Mouse (Mus musculus): Measurements from ENCODE around the gene Spaca6.
"Not testable (repeated sequence)": the region's sequence is repeated elsewhere in the genome, so short reads cannot be mapped to it uniquely, and the experiment has no call there.

Gene Spaca6

DNA sequence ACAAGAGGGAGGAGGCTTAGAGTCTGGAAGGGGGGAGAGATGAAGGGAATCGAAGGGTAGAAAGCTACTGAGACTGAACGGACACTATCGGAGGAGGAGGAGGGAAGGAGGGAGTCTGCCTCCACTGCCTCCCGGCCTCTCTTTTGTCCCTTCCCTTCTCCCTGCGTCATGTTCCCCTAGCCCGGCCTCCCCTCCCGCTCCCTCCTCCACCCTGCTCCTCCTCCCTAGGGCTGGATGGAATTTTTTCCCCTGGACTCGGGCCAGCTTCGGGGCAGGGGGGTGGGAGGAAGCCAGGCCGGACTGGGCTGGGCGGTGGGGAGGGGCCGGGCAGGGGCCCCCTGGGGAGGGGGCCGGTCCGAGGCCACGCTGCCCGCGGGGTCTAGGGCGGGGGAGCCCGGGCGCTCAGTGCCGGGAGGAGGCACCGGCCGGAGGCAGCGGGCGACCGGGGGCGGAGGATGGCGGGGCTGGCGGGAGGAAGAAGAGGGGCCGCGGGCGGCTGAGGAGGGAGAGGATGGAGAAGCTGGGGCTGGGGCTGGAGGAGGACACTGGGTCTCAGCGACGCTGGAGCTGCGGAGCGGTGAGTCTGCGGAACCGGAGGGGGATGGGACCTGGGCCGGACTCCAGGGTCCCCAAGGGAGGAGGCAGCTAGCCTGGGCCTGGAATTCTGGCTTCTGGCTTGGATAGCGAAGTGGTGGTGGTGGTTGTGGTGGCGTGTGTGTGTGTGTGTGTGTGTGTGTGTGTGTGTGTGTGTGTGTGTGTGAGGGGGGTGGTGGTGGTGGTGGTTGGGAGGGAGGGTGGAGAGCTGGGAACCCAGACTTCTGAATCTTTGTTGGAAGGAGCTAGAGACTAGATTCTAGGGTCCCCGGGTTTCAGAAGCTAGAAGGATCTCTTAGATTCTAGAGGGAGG lies at the start of gene Spaca6:
Spaca6 (plus strand) TSS at position 408 of the 907 bp plus-strand sequence.
- no peak for DNase-seq

DNA sequence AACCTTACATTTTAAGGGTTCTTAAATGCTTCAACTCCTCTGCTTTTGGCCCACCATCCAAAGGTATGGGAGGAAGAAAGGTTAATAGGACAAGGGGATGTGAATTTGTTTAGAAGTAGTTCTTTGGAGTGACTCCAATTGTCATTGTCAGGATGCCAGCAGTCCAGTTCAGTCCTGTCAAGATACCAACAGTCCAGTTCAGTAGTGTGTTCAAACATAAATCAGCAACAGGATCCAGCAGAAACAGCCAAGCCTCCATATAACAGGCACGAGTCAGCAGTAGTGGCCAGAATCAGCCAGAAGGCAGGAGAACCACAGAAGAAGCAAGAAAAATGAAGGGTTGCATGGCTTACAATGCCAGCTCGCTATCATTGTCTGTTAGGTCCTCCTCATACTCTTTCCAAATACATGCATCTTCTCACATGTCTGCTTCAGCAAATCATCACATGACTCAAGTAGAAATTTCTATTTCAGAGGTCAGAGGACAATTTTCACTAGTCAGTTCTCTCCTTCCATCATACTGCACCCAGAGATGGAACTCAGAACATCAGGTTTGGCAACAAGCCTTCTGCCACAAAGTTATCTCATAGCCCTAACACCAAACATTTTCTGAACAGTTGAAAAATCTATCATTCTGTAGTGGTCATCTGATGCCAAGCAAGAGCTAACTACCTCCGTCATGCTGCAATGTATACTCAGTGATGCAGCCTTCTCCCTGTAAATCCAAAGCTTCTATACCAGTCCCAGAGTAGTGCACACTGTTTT lies 35.9 kb upstream of the Spaca6 start:
- DNase-seq = no peak

DNA sequence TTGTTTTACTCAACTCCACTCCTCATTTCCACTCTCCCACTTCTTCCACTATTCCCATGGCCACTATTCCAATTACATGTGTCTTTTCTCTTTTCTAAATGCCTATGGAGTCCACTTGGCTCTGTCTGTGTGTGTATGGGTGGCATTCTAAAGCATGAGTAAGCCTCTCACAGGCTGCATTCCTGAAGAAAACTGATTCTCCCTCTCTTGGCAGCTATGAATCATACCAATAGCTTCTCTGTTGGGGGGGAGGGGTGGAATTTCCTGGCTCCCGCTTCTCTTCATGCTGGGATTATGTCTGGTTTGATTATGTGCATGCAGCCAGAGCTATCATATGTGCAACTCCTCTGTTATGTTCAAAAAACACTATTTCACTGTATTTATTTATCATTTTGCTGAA lies 34.4 kb upstream of the Spaca6 start:
- DNase-seq = no peak

DNA sequence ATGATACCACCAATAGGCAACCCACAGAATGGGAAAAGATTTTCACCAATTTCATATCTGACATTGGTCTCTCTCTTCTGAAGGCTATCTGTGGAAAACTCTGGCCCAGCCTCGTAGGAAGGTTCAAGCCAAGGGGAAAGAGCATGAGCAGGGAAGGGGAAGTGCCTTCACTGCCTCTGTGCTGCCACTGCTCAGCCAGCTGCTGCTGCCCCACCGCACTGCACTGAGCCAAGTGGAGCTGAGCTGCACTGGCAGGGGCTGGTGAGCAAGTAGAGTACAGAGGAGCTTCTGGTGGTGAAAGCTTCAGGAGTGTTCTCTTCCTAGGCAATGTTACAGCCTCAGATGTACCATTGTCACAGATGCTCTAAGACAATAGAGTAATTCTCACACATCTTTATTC lies 31.4 kb upstream of the Spaca6 start:
- no peak for DNase-seq

DNA sequence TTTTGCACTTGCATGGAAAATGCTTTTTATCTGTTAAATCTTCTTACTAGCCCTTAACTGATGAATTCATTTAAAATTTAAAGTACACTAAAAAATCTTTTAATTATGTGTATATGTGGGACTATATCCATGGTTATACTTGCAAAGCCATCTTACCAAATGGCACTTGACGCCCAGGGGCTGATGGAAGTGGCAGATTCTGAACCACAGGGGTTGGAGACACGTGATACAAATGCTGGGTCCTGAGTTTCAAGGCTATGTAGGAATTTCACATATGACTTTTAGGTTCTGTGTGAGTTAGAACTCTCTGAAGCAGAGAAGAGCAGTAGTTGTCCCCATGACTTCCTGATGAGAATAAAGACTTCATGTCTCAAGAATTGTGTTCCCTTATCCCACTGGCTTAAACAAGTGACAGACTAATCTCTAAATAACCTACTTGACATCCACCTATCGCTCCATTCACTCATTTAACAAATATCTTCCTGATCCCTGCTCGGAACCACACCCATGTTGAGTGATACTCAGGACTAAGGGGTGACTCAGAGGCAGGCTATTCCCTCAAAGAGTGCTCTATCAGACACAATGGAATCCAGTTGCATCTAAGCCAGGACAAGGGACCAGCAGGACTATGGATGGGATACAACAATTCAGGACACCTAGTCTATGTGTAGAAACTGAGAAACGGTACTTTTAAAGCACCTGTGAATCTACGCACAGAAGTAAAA lies 3.2 kb upstream of the Spaca6 start:
- no peak for DNase-seq

- peak in 1 of 2 experiments; percentile 15 for DNase-seq
Observed at GRCm38 (mm10) chr17:17825921-17826591, 902 bp upstream of the Spaca6 start.

GRCm38 (mm10) chr17:17827658-17828190 lies 766 bp downstream of the Spaca6 start:
- no peak for DNase-seq

DNA sequence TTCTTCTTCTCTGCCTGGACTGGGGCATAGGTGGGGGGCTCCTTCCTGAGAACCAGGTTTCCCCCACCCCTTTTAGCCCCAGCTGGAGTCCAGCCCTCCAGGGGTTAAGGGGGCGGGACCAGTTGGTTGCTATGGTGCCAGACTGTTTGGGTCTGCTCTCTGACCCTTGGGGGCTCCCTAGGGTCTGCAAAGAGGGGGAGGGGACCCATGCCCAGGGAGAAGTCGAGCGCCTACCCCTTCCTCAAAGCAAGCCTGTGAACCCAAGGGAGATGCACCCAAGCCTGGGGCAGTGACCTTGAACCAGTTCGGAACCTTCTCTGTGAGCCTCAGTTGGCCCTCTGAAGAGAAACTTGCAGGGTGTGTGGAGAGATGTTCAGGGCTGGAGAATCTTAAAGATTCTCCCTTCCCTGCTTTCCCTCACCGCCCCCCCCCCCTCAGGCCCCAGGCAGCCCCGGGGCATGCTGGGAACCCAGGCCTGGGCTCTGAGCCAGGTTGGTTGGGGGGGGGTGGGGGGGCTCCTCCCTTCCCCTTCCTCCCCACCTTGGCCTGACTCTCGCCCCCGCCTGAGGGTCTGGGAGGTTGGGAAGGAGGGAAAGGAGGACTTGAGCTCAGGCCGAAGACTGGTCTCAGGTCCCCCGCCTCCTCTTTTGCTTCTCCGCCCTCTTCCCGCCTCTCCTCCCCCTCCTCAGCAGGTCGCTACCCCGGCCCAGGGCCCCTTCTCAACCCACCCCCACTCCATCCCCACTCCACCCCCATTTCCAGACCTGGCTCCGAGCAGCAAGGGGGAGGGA lies 1.4 kb downstream of the Spaca6 start:
- peak; percentile 11 to 14 for DNase-seq

DNA sequence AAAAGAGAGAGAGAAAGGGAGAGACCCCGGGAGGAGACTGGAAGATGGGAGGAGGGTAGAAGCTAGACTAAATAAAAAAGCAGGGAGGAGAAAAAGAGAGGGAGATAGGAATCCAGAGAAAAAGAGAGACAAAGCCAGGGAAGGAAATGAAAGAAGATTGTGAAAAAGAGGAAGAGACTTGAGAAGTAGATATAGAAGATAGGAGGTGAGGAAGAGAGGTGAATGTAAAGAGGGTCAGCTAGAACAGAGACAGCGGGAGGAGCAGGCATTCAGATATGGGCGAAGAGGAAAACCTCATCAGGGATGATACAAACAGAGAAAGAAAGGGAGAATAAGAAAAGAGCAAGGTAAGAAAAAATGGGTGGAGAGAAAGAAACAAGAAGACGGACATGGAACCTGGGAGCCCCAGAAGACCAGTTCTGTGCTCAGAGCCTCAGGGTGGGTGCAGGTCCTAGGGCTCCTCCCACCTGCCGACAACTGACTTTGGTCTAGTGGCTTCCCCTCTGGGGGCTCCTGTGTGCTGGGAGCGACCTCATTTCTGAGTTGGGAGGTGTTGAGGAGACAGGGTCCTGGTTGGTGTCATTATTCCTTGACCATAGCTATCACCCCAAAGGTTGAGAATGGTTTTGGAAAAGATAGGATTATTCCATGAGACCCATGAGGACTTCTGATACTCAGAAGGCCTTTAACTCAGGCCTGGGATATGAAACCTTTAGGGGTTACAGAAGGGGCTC lies 2.3 kb downstream of the Spaca6 start:
- DNase-seq = no peak

DNA sequence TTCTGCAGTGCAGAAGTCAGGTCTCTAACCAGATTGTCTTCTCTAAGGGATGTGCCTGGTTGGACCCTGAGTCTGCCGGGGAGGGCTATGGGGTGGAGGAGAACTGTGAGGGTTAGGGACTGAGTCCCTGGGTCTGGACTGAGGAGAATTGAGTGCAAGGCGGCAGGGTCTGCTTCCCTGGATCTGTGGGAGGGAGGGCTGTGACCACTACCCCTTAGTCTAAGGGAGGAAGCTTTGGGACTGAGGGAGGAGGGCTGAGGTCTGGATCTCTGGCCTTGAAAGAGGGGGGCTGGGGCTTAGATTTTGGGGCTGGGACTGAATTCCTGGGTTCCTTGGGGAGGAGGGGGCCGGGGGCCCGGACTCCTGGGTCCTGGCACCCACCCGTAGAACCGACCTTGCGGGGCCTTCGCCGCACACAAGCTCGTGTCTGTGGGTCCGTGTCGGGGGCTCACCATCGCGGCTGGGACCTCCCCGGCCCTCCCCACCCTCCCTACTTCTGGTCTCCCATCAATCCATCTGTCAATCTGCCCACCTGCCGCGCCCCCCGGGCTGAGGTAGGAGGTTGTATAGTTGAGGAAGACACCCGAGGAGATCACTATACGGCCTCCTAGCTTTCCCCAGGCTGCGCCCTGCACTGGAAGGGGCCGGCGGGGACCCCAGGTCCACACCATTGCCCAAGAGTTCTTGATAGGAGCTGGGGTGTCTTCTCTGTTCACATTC lies 3.0 kb downstream of the Spaca6 start:
- DNase-seq = no peak

- no peak for DNase-seq
Observed at GRCm38 (mm10) chr17:17830731-17831130, 3.8 kb downstream of the Spaca6 start.

- DNase-seq = no peak
Observed at GRCm38 (mm10) chr17:17834896-17835295, 7.9 kb downstream of the Spaca6 start.

GRCm38 (mm10) chr17:17836101-17836500 lies 9.1 kb downstream of the Spaca6 start:
- no peak for DNase-seq

DNA sequence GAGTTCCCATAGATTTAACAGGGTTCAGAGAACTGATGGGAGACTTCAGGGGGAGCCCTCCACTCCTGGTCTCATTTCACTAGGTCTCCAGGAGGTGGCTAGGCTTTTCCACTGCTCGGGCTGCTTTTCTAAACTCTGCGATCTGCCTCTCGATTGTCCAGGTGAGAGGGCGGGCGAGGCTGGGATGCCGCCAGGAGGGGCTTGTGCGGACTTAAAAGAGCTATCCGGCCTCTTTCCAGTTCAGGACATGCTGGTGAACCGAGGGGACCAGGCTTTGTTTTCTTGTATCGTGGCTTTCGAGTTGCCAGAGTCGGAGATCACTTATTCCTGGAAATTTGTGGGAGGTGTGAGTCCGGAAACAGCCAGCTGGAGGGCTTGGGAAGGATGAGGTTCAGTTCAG lies 10.5 kb downstream of the Spaca6 start:
- DNase-seq = no peak

DNA sequence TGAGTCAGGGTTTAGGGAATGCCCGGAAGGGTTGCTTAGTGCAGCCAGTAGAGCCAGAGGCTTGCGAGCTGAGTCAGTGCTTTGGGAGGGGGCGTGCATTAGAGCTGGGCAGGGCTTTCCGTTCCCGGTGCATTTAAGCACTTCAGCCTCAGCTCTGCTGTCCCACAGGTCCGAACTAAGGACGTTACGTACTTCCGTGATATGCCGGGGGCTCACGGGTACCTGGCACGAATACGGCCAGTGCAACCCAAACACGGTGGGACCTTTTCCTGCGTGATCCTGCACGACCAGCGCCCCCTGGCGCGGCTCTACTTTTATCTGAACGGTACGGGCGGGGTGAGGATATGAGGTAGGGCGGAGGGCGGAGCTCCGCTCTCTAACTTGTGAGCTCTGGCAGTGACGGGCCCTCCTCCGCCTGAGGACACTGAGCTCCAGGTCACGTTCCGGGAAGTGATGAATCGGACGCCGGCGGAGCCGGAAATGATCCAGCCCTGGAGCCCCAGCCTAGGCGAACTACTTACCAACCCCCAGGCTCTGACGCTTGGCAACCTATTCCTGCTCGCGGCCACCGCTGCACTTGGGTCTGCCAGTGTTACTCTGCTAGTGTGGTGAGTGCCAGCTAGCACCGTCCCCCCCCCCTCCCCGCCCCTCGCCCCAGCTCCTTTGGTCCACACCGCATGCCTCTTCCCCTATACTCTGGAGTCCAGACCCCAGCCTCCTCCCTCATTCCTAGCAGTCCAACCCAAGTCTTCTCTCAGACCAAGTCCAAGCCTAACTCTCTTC lies 11.2 kb downstream of the Spaca6 start:
- peak; percentile 87 to 89 for DNase-seq

DNA sequence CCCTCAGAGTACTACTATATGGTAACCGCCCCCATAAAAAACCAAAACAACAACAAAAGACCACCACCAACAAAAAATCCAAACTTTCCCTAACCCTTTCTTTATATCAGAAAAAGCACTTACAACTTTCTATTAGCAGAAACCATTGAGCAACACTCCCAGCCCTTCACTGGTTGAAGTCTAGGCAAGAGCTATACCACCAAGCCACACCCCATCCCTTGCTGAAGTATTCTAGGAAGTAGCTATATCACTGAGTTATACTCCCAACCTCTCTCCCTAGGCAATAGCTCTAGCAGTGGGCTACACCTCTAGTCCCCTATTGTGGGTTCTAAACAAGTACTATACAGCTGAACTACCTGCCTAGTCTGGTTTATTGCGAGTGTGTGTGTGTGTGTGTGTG lies 12.3 kb downstream of the Spaca6 start:
- no peak for DNase-seq

- no peak for DNase-seq
Observed at GRCm38 (mm10) chr17:17840796-17841195, 13.8 kb downstream of the Spaca6 start.

GRCm38 (mm10) chr17:17843534-17844261 lies 16.7 kb downstream of the Spaca6 start:
- DNase-seq = no peak

DNA sequence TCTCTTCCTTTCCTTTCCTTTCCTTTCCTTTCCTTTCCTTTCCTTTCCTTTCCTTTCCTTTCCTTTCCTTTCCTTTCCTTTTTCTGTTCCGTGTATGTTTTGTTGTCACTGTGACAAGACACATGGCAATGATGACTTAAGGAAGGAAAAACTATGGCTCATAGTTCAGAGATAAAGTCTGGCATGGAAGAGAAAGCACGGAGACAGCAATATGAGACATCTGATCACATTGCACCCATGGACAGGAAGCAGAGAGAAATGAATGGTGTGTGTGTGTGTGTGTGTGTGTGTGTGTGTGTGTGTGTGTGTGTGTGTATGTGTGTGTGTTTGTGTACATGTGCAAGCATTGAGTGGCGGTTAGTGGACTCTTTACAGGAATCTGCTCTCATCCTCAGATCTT lies 17.6 kb downstream of the Spaca6 start:
- not testable (repeated sequence) for DNase-seq
